Mouse (Mus musculus) olfactory bulb, adult 2 months (tissue): Measurements from ENCODE around the gene Saa4.

Experiments
- CTCF ChIP-seq: fragments of 200-500 bp; IDR thresholded peaks from 2 replicates; pipeline ENCODE4 v1.5.1; 2012; ENCODE audit warnings: low read depth, mild to moderate bottlenecking, low read length, moderate library complexity; ENCODE audit not compliant: insufficient read depth
- POLR2A ChIP-seq: fragments of 200-500 bp; IDR thresholded peaks from 2 replicates; pipeline ENCODE4 v1.6.1; 2012; ENCODE audit warnings: mild to moderate bottlenecking, low read depth, low read length, moderate library complexity; ENCODE audit not compliant: insufficient read depth

DNA sequence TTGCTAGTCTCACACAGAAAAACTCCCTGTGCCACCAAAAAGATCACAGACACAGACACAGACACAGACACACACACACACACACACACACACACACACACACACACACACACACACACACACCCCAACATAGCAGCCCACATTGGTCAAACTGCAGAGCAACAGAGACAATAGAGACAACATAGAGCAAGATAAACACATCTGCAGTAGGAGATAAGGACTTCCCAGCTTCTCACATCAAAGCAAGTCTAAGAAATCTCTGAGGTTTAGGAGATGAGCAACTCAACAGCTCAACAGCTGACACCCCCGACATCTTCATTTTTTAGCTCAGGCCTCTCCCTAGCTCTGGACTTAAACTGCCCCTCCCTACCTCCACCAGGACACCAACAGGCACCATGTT lies 35.6 kb downstream of the Saa4 start:
- TF ChIP-seq CTCF (no peak), POLR2A (no peak)
